Comparison of ENCODE assay signal across 8 mouse cellular contexts in the genomic region with DNA sequence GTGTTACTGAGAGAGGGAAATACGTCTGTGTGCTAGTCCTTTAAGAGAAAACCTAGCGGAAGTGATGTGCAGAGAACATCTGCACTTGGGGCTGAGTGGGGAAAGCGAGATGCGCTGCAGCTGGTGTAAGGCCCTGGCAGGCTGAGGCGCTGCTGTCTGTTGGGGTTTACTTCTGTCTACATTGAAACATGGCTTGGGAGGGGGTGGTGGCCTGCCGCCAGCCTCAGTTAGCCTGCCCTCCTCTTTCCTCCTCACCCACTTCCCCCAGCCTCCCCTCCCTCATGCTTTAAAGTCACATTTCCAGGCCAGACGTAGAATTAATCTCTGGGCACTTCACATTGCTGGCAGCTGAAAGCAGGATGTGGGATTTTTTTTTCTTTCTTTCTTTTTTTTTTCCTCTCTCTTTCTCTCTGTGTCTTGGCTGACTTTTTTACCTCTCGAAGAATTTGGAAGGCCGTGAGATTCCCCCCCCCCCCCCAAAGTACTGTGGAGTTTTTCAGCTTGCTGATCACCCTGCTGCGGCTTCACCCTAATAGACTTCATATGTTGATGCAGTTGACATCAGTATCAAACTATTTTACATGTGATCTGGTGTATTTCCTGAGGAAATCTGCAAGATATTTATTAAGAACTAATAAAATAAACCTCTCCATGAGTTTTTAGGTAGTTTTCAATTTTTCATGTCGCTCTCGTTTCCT.
DNase-seq lines count a peak whose midpoint lies in the region; ATAC-seq and TF ChIP-seq lines count a peak whose summit lies in the region.

No protein-coding gene starts in this region.

- H3K9me3 ChIP-seq in ES-E14 (ENCODE audit: control insufficient read depth, insufficient read depth, low read depth, low read length): no peaks in the 10 kb centered on the region

- no peak overlapping the region for H3K4me3 ChIP-seq in ES-E14 (ENCODE audit: insufficient read depth in 1 of 2, low read depth in 1 of 2, low read length in 2 of 2, poor library complexity in 1 of 2, severe bottlenecking in 1 of 2)

- peaks cover 0 to 4% of the 10 kb centered on the region in 2 experiments; a peak in 1 of 4 replicates for H3K4me1 ChIP-seq in ES-E14 (ENCODE audit: control insufficient read depth in 2 of 2, insufficient read depth in 2 of 2, low read length in 2 of 2, poor library complexity in 1 of 2)

- DNase-seq in ES-E14 (ENCODE audit: low read depth, low spot score): no peak
- DNase-seq in adrenal gland, postnatal 36 days: peak; percentile 34 to 67
- peak; percentile 53 to 55 for DNase-seq in frontal cortex, postnatal 10 days (ENCODE audit: low spot score in 2 of 2)
- DNase-seq in layer of hippocampus, adult 9-11 months: peak; percentile 52
- DNase-seq in lung, postnatal 25 days (ENCODE audit: low spot score): peak; percentile 76
- DNase-seq in skeletal muscle tissue, adult 2 months (ENCODE audit: low read depth, low spot score): peak; percentile 80

- peak overlapping the region; percentile 7; the same call in 1 of the 2 replicates for H3K27ac ChIP-seq in ES-E14 (ENCODE audit: insufficient read depth, low read depth, low read length, poor library complexity, severe bottlenecking)

- no peak overlapping the region for H3K9ac ChIP-seq in ES-E14 (ENCODE audit: insufficient read depth, low read depth, low read length, poor library complexity, severe bottlenecking)

- H3K36me3 ChIP-seq in ES-E14 (ENCODE audit: control insufficient read depth, insufficient read depth, low read length, poor library complexity, severe bottlenecking): no peaks in the 10 kb centered on the region

- in situ Hi-C loops in ES-E14 (cut with MboI; ENCODE audit: low sequenced_read_pairs in 2 of 2, unreplicated experiment in 2 of 2): no loop called here

- peak; percentile 77 to 94 for ATAC-seq in hematopoietic stem cell, adult 5-6 weeks (replicated peaks in 1 of 2; ENCODE audit: insufficient read depth in 1 of 2, low FRiP score in 2 of 2, low TSS enrichment in 1 of 2, low read depth in 1 of 2, poor library complexity in 2 of 2, severe bottlenecking in 2 of 2)
- no peak for ATAC-seq in erythroid progenitor cell, adult 5-6 weeks (replicated peaks; ENCODE audit: low FRiP score, poor library complexity, severe bottlenecking)

TF ChIP-seq in ES-E14, 5 proteins besides CTCF, POLR2A, EP300 and RAD21:
- TF ChIP-seq MAFK (IDR thresholded peaks at IDR 0.05; ENCODE audit: insufficient read depth, low read depth, low read length) (no peak), CHD2 (IDR thresholded peaks at IDR 0.05; ENCODE audit: low read depth, low read length) (no peak), HCFC1 (IDR thresholded peaks at IDR 0.05; ENCODE audit: borderline replicate concordance, insufficient read depth, low read length) (no peak), ZC3H11A (IDR thresholded peaks at IDR 0.05; ENCODE audit: borderline replicate concordance, low read depth, low read length) (no peak), ZNF384 (IDR thresholded peaks at IDR 0.05; ENCODE audit: low read depth, low read length) (no peak)
